Mouse (Mus musculus): ENCODE data around the gene Itgb4.

- TF ChIP-seq POLR2A (IDR thresholded peaks at IDR 0.05; ENCODE audit: borderline replicate concordance, low read depth, low read length): no peak
- TF ChIP-seq CTCF (IDR thresholded peaks at IDR 0.05; ENCODE audit: low read depth, low read length): no peak
Observed at GRCm38 (mm10) chr11:115946221-115946828, 28.2 kb upstream of the Itgb4 start.
